Mouse (Mus musculus): ENCODE data around the gene Slc22a6.

DNA sequence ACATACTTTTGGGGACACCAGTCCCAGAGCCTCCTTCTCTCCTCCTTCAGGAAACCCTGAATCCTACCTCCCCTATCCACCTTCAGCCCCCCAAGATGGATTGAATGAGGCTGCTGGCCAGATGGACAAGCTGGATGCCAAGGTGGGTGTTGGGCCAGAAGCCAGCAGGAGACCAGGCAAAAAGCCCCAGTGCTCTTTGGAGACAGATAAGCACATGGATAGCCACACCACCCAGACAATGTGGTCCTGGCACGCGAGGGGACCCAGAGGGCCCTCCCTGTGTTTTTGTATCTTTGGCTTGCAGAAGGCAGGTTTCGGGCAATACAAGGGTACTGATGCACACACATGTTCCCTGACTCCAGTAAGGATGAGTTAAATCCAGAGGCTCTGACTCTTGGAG, 47.0 kb downstream of the Slc22a6 start:
- no peak for TF ChIP-seq POLR2A (IDR thresholded peaks at IDR 0.05; ENCODE audit: borderline replicate concordance, extremely low read depth, low read depth, low read length)
- no peak for TF ChIP-seq CTCF (IDR thresholded peaks at IDR 0.05; ENCODE audit: insufficient read depth, low read length)
